8 mouse cellular contexts compared by ENCODE assay signal in genomic region chr13:91365270-91365952, GRCm38 (mm10).
DNase-seq lines count a peak whose midpoint lies in the region; ATAC-seq and TF ChIP-seq lines count a peak whose summit lies in the region.

No protein-coding gene starts in this region.

- DNase-seq in adrenal gland, adult (ENCODE audit: inconsistent age in 2 of 2, low spot score in 1 of 2), result peak; percentile 94 to 98
- peak; percentile 99 for DNase-seq in cerebellum, adult 9-10 months
- peak; percentile 91 for DNase-seq in gastrocnemius, adult 2 months
- no peak for DNase-seq in intestine, embryonic 14.5 days (ENCODE audit: low spot score)
- DNase-seq in left cerebral cortex, adult 2 months (ENCODE audit: extremely low spot score in 1 of 2, low spot score in 2 of 2), result peak; percentile 79 to 84
- peak; percentile 73 for DNase-seq in midbrain, embryonic 14.5 days
- peak; percentile 69 for DNase-seq in testis, postnatal 14 days (ENCODE audit: low spot score)
- DNase-seq in yolk sac, embryonic 10.5 days (ENCODE audit: low spot score), result no peak

- no peaks in the 10 kb centered on the region for H3K9me3 ChIP-seq in intestine, embryonic 14.5 days (ENCODE audit: control insufficient read depth, low read length)
- no peaks in the 10 kb centered on the region for H3K9me3 ChIP-seq in midbrain, embryonic 14.5 days (ENCODE audit: control insufficient read depth, low read length)

- intact Hi-C loops in gastrocnemius, adult 2 months (cut with DNase I), result loop anchor here (5.0 to 10.0 kb wide), 3 partner anchors 141 to 398 kb away; partner anchors contain the start of gene Atg10
- intact Hi-C loops in left cerebral cortex, adult 2 months (cut with DNase I), result no loop called here

- 0 out of 2 replicates have a peak, but pooled peaks have one; percentile 10 for ATAC-seq in intestine, embryonic 14.5 days (replicated peaks; ENCODE audit: low FRiP score, low TSS enrichment, low read depth)
- ATAC-seq in midbrain, embryonic 14.5 days (ENCODE audit: low FRiP score, low TSS enrichment), result peak; percentile 49

- peak overlapping the region; percentile 9 for H3K27ac ChIP-seq in gastrocnemius, adult 2 months
- peak overlapping the region; percentile 22; the same call in 1 of the 2 replicates for H3K27ac ChIP-seq in intestine, embryonic 14.5 days (ENCODE audit: low read depth)
- H3K27ac ChIP-seq in left cerebral cortex, adult 2 months, result no peak overlapping the region
- H3K27ac ChIP-seq in midbrain, embryonic 14.5 days (replicated peaks; ENCODE audit: low read depth, low read length), result no peak overlapping the region

- no peak overlapping the region for H3K9ac ChIP-seq in intestine, embryonic 14.5 days (ENCODE audit: low read length)
- no peak overlapping the region for H3K9ac ChIP-seq in midbrain, embryonic 14.5 days (replicated peaks; ENCODE audit: low read length)

- H3K4me1 ChIP-seq in intestine, embryonic 14.5 days (replicated peaks; ENCODE audit: control insufficient read depth, insufficient read depth, low read length), result peaks cover 24% of the 10 kb centered on the region
- H3K4me1 ChIP-seq in midbrain, embryonic 14.5 days (ENCODE audit: control insufficient read depth, insufficient read depth, low read length), result peaks cover 21% of the 10 kb centered on the region

- no peaks in the 10 kb centered on the region for H3K36me3 ChIP-seq in intestine, embryonic 14.5 days (ENCODE audit: control insufficient read depth, insufficient read depth, low read length)
- no peaks in the 10 kb centered on the region for H3K36me3 ChIP-seq in midbrain, embryonic 14.5 days (ENCODE audit: control insufficient read depth, insufficient read depth, low read length)

- H3K4me3 ChIP-seq in gastrocnemius, adult 2 months, result no peak overlapping the region
- H3K4me3 ChIP-seq in intestine, embryonic 14.5 days (ENCODE audit: low read depth, low read length), result no peak overlapping the region
- no peak overlapping the region for H3K4me3 ChIP-seq in left cerebral cortex, adult 2 months
- H3K4me3 ChIP-seq in midbrain, embryonic 14.5 days (replicated peaks; ENCODE audit: low read depth, low read length), result no peak overlapping the region

- H3K4me2 ChIP-seq in intestine, embryonic 14.5 days (ENCODE audit: low read length), result no peak overlapping the region
- no peak overlapping the region for H3K4me2 ChIP-seq in midbrain, embryonic 14.5 days (ENCODE audit: low read length)

- H3K27me3 ChIP-seq in intestine, embryonic 14.5 days (replicated peaks; ENCODE audit: control insufficient read depth, insufficient read depth, low read length), result no peaks in the 10 kb centered on the region
- no peaks in the 10 kb centered on the region for H3K27me3 ChIP-seq in midbrain, embryonic 14.5 days (ENCODE audit: control insufficient read depth, insufficient read depth, low read length)

- WGBS in intestine, embryonic 14.5 days, result 64% methylated on average over 2 of the region's 2 CpGs
- WGBS in midbrain, embryonic 14.5 days, result 70% methylated on average over 2 of the region's 2 CpGs

- TF ChIP-seq CTCF in gastrocnemius, adult 2 months (IDR thresholded peaks at IDR 0.05), result peak; percentile 38
- TF ChIP-seq CTCF in left cerebral cortex, adult 2 months (IDR thresholded peaks at IDR 0.05), result peak; percentile 37

Comparison
In these comparisons a context has a peak if more than half of its experiments do, and no peak if none do; other contexts are left out.
1. DNase-seq: peak in adrenal gland, adult (2 of 2), cerebellum, adult 9-10 months (single experiment), gastrocnemius, adult 2 months (single experiment), left cerebral cortex, adult 2 months (2 of 2), midbrain, embryonic 14.5 days (single experiment) and testis, postnatal 14 days (single experiment); none in intestine, embryonic 14.5 days (single experiment) and yolk sac, embryonic 10.5 days (single experiment).
2. H3K27ac ChIP-seq: peak in gastrocnemius, adult 2 months (single experiment) and intestine, embryonic 14.5 days (single experiment); none in left cerebral cortex, adult 2 months (single experiment) and midbrain, embryonic 14.5 days (single experiment).